Mouse (Mus musculus) CH12F3 (cell line): ENCODE measurements around the gene Gprc5a.

Experiments
- in situ Hi-C: fragments of 300-500 bp; cut with MboI; formaldehyde crosslinking; loops from 2 replicates; pipeline ENCODE4 v1.14.3; 2020; ENCODE audit warnings: low sequenced_read_pairs

The Gprc5a gene

GRCm38 (mm10) chr6:135065236-135065957 lies at the start of gene Gprc5a:
TSS of gene Gprc5a (plus strand) at chr6:135065651.
- in situ Hi-C loops = no loop called here

GRCm38 (mm10) chr6:135017211-135017610 lies 48.2 kb upstream of the Gprc5a start:
- in situ Hi-C loops = no loop called here

- in situ Hi-C loops = no loop called here
Observed at GRCm38 (mm10) chr6:135019564-135019963, 45.9 kb upstream of the Gprc5a start.

- in situ Hi-C loops = no loop called here
Observed at GRCm38 (mm10) chr6:135021633-135022032, 43.8 kb upstream of the Gprc5a start.

- in situ Hi-C loops = no loop called here
Observed at GRCm38 (mm10) chr6:135023379-135023778, 42.1 kb upstream of the Gprc5a start.

GRCm38 (mm10) chr6:135024781-135025420 lies 40.5 kb upstream of the Gprc5a start:
- in situ Hi-C loops = no loop called here

- in situ Hi-C loops = no loop called here
Observed at GRCm38 (mm10) chr6:135026232-135026631, 39.2 kb upstream of the Gprc5a start.

- in situ Hi-C loops = no loop called here
Observed at GRCm38 (mm10) chr6:135026755-135027154, 38.7 kb upstream of the Gprc5a start.

GRCm38 (mm10) chr6:135029246-135029645 lies 36.2 kb upstream of the Gprc5a start:
- in situ Hi-C loops = no loop called here

- in situ Hi-C loops = no loop called here
Observed at GRCm38 (mm10) chr6:135038674-135039073, 26.8 kb upstream of the Gprc5a start.

GRCm38 (mm10) chr6:135040275-135040871 lies 25.1 kb upstream of the Gprc5a start:
- in situ Hi-C loops = no loop called here

GRCm38 (mm10) chr6:135041930-135042329 lies 23.5 kb upstream of the Gprc5a start:
- in situ Hi-C loops = no loop called here

- in situ Hi-C loops = no loop called here
Observed at GRCm38 (mm10) chr6:135047276-135047675, 18.2 kb upstream of the Gprc5a start.

- in situ Hi-C loops = no loop called here
Observed at GRCm38 (mm10) chr6:135048509-135048908, 16.9 kb upstream of the Gprc5a start.

GRCm38 (mm10) chr6:135048956-135049355 lies 16.5 kb upstream of the Gprc5a start:
- in situ Hi-C loops = no loop called here

- in situ Hi-C loops = no loop called here
Observed at GRCm38 (mm10) chr6:135053789-135054188, 11.7 kb upstream of the Gprc5a start.

- in situ Hi-C loops = no loop called here
Observed at GRCm38 (mm10) chr6:135055882-135056281, 9.6 kb upstream of the Gprc5a start.

- in situ Hi-C loops = no loop called here
Observed at GRCm38 (mm10) chr6:135060728-135061127, 4.7 kb upstream of the Gprc5a start.

- in situ Hi-C loops = no loop called here
Observed at GRCm38 (mm10) chr6:135064621-135065020, 830 bp upstream of the Gprc5a start.

- in situ Hi-C loops = no loop called here
Observed at GRCm38 (mm10) chr6:135066795-135067445, 1.5 kb downstream of the Gprc5a start.

- in situ Hi-C loops = no loop called here
Observed at GRCm38 (mm10) chr6:135068221-135068620, 2.8 kb downstream of the Gprc5a start.

GRCm38 (mm10) chr6:135069856-135070255 lies 4.4 kb downstream of the Gprc5a start:
- in situ Hi-C loops = no loop called here
